Mouse (Mus musculus): ENCODE data around the gene Elp4. TPM values are rescaled to one million over a fixed set of nuclear protein-coding genes. Genes with fewer than 3 reads are reported as not detected.

Gene Elp4
- total RNA-seq, 1 experiment from 2014 or later, result 21.5 TPM

DNA sequence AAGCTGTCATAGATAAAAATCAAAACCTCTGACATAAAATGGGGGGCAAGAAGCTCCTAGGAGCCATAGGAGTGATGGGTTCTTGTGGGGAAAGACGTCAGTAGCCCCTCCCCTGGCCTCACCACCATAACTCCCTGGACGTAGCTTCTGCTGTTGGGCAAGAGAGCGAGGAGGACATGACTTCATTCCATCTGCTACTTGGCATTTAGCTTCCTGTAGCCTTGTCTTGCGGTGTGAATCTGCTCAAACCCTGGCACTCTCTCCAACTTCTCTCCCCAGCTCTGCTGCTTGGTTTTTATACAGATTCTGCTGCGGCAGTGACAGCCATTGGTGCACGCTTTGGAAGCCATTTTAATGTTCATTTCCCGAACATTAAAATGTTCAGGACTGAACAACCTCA lies 157.5 kb downstream of the Elp4 start:
- no peak for ATAC-seq (replicated peaks; ENCODE audit: low read depth, poor library complexity, severe bottlenecking)

DNA sequence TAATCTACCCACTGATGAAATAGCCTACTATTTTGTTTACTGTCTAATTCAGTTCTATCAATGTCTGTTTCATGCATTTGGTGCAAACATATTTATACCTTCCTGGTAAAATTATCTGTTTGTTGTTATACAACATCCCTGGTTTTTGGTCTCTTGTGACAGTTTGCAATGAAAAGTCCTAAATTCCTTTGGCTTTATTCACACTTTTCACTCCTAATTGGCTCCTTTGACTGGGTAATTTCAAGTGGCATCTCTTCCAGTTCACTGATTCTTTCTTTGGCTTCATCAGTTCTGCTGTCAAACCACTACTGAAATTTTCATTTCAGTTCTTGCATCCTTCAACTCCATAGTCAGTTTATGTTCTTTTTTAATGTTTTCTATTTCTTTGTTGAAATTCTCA lies 168.2 kb downstream of the Elp4 start:
- no peak for ATAC-seq (replicated peaks; ENCODE audit: low read depth, poor library complexity, severe bottlenecking)

DNA sequence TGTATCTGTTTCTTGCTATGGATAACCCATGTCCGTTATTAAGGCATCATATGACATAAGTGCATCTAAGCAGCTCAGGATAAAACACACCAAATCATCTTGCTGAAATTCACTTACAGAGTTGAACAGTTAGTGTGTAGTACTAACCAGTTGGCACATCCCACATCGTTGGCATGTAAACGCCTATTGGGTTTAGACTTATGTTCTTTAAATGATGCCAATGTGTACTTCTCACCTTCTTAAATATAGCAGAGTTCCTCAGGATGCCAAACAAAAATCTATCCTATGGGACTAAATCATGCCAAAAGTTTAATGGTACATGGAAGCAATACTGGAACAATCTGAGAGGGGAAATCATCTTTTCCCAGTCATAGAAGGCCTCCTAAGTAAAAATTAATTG lies 173.7 kb downstream of the Elp4 start:
- ATAC-seq (replicated peaks; ENCODE audit: low read depth, poor library complexity, severe bottlenecking), result no peak

DNA sequence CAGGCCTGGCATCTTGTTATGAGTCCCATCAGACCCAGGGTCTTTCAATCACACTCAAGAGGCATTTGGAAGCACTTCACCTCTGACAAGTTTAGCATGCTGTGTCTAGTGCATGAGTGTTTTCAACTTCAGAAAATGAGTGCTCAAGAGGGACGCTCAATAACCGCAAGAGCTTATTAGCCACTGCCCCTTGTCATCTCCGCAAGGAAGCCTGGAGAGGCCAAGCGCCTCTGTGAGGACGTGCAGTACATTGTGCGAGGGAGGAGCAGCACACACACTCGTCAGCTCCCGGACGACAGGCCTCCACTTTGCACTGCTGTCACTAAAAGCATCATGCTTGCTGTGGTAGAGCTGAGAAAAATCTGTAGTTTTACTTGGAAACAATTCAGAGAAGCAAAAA lies 177.7 kb downstream of the Elp4 start:
- no peak for ATAC-seq (replicated peaks; ENCODE audit: low read depth, poor library complexity, severe bottlenecking)

DNA sequence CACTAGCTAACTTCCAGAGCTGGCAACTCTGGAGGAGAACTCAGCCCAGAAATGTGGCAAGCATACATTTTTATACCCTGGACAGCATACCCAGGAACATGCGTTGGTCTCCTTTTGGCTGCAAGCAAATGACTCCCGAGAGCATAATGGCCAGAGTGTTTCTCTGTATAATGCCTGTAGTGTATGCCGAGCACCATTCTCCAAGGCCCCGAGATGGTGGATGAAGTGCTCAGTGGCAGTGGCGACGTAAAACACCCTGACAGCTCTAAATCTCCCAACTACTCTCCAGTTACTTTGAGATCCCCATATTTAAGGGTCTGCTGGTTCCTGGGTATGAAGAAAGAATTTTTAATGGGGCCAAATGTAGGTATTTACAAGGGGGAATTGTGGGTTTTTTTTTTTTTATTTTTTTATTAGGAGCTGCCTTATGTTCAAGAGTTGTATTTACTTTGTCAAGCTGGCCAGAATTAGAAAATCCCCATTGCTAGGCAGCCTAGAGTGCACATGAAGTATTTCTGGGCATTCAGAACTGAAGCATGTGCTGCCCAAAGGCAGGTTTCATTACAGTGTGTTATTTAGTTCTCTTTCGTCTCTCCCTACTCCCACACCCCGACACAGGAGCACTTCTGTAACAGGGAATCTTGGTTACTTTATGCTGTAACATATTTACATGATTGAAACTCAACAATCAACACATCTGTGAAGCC lies 188.8 kb downstream of the Elp4 start:
- no peak for ATAC-seq (replicated peaks; ENCODE audit: low read depth, poor library complexity, severe bottlenecking)

DNA sequence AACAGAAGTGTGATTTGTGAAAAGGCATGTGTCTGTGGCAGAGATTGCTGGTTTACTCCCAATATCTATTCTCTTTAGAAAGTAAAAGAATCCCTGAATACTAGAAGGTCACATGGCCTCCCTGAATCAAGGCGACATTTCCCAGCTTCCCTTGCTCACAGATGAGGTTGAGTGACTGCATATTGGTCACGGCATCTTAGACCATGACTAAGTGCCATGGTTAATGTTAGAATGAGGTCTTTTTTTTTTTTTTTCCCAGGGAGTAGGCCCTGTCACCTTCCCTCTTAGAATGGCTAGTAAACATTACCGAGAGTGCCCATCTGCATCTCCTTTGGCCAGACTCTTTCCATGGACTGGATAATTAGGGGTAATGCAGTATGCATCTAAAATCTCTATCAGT lies 193.9 kb downstream of the Elp4 start:
- ATAC-seq (replicated peaks; ENCODE audit: low read depth, poor library complexity, severe bottlenecking), result no peak

DNA sequence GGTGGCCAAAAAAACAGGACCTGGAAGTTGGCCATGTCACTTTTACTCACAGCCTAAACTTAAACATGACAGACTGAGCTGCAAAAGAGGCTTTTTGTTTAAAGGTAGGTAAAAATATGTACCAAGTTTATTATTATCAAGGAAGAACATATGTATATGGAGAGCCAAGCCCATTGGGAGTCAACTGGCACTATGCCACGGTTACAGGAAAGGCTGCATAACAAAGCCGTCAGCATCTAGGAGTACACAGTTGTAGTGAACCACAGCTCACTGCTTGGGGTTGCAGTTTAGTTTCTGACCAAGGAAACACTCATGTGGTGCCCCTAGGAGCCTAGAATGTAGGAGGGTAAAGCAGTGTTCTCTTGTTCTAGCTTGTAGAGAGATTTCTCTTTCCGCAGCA lies 195.2 kb downstream of the Elp4 start:
- no peak for ATAC-seq (replicated peaks; ENCODE audit: low read depth, poor library complexity, severe bottlenecking)

DNA sequence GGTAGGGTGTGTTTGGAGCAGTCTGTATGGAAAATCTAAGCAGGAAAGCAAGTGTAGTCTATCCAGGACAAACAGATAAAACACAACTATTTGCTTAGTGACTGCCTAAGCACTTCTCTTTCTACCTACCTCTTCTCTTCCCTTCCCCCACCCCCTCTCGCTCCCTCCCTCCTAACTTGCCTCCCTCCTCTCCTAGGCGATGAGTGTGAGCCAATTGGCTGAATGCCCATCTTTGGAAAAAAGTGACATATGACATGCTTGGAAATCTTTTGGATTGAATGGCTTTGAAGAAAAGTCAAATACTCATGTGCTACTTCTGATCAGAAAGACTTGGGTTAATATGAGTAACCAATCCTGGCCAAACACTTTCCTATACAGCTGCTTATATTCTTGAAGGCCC lies 199.0 kb downstream of the Elp4 start:
- no peak for ATAC-seq (replicated peaks; ENCODE audit: low read depth, poor library complexity, severe bottlenecking)

DNA sequence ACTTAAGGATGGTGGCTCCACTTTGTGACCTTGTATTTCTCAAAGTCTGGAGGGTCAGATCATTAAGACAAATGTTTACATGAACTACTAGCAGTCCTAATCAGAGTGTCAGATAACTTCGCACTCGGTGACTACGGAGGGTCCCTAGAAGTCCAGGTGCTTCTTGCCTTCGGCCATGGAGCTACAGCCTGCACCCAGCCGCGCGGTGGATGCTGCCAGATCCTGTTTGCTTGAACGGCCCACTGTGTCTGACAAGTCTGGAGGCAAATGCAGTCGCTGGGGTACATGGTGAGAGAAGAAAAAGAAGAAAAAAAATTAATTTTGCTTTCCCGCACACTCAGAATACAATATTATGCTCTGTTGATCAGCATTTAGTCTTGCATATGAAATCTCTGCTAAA lies 201.8 kb downstream of the Elp4 start:
- ATAC-seq (replicated peaks; ENCODE audit: low read depth, poor library complexity, severe bottlenecking), result no peak

DNA sequence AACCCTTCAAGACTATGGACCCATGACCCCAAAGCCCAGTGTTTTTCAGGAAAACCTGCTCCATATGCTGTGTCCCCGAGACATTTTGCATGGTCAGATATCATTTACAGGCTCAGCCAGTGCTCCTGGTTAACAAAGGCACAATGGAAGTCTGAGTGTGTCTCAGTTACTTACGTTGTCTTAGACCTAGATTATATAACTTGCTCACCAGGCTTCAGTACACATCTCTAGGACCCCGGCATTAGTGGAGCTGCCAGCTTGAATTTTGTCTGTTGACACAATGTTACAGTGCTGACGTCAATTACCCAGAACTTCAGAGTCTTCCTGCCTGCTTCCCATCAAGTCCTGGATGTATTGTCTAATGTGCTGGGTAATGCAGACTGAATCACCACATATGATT lies 202.6 kb downstream of the Elp4 start:
- ATAC-seq (replicated peaks; ENCODE audit: low read depth, poor library complexity, severe bottlenecking), result no peak

DNA sequence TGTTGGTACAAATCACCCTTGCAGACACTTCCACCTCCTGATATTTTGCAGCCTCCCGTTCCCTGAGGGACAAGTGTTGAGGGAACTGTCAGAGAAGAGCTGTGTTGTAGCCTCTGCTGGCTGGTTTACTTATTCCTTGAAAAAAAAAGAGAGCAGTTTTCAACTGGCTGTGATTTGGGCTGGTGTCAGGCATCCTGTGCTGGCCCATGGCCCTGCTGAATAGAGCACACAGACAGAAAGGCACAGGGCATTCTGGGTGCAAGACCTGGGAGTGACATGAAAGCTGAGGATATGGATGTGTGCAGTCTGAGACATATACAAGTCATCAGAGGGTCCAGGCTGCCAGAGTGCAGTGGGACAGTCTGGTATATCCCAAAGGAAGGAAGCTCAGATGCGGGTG lies 205.7 kb downstream of the Elp4 start:
- ATAC-seq (replicated peaks; ENCODE audit: low read depth, poor library complexity, severe bottlenecking), result no peak

DNA sequence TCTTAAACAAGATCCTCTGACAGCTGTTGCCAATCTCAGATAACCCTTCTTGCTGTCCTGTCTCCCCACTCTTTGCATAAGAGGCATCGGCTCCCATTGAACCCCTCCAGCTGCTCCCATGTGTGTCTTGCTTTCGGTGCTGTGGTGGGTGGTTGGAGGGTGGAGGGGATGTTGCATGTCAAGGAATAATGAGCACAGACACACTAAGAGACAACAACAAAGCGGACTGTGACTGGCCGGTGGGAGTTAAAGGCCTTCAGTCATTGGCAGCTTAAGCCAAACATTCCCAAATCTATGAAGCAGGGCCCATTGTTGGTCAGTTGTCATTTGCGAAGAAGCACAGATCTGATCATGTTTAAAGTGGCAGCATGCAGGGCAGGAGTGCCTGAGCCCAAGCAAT lies 206.6 kb downstream of the Elp4 start:
- no peak for ATAC-seq (replicated peaks; ENCODE audit: low read depth, poor library complexity, severe bottlenecking)

DNA sequence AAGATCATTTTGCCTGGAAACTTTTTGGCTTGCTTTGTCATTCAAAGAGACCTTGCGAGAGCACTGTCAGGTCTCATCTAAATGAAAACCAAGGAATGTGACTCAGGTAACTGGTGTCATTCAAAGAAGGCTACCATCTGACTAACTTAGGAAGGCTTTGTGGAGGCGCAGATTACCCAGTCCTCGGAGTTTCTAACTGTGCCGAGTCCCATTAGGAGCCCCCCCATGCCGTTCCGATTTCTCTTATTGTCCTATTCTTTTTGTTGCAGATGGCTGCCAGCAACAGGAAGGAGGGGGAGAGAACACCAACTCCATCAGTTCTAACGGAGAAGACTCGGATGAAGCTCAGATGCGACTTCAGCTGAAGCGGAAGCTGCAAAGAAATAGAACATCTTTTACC lies 213.1 kb downstream of the Elp4 start:
- ATAC-seq (replicated peaks; ENCODE audit: low read depth, poor library complexity, severe bottlenecking), result no peak

DNA sequence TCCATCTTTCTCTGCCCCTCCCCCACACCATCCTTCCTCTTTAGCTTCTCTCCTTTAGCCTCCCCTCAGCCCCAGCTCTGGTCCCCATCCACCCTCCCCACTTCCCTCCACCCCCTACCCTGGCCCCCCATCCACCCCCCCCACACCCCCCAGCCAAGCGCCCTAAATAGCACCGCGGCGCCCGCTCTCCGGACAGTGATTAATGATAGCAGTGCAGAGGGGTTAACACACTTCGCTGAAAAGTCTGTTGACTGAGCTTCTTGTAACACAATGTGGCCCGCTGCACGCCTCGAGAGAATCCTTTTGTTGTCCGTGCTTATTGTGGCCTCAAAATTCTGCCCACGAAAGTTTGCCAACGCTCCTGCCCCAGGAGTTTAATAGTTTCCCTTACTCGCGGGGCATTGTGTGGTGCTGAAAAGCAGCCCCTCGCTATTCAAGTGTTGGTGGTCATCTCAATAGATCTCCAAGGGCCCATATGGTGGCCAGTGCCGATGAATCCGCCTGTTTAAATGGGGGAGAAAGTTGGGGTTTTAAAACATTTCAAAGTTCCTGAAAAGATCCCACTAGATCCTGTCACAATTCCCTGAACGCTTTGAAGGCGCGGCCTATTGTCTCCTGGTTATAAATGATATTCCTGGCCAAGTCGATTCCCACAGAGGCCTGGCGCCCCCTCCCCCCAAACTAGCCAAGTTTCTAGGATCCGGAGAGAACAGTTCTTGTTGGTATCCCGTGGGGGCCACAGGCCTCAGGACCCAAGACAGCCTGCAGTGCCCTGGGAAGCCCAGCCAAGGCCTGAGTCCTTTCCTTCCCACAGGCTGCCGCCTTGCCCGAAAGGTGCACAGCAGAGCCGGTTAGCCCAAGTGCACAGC lies 214.4 kb downstream of the Elp4 start:
- ATAC-seq (replicated peaks; ENCODE audit: low read depth, poor library complexity, severe bottlenecking), result no peak

DNA sequence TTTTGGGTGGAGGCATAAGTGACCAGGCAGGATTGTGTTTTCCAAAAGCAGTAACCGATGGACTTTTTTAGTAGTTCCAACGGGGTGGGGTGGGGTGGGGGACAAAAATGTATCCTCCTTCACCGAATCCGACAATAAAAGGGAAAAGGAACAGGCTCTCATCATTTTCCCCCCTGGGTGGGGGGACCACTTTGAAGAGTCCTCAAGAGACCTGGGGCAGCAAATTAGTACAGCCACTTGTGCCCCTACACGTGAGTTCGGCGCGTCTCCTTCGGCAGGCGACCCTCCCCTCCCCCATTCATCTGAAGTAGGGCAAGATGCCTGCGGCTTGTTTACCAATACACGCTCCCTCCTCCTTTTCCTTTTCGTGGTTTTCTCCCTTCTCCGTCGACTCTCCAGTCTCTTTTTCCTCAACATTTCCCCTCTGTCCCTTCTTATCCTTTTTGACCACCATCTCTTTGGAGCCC lies 215.0 kb downstream of the Elp4 start:
- ATAC-seq (replicated peaks; ENCODE audit: low read depth, poor library complexity, severe bottlenecking), result no peak

DNA sequence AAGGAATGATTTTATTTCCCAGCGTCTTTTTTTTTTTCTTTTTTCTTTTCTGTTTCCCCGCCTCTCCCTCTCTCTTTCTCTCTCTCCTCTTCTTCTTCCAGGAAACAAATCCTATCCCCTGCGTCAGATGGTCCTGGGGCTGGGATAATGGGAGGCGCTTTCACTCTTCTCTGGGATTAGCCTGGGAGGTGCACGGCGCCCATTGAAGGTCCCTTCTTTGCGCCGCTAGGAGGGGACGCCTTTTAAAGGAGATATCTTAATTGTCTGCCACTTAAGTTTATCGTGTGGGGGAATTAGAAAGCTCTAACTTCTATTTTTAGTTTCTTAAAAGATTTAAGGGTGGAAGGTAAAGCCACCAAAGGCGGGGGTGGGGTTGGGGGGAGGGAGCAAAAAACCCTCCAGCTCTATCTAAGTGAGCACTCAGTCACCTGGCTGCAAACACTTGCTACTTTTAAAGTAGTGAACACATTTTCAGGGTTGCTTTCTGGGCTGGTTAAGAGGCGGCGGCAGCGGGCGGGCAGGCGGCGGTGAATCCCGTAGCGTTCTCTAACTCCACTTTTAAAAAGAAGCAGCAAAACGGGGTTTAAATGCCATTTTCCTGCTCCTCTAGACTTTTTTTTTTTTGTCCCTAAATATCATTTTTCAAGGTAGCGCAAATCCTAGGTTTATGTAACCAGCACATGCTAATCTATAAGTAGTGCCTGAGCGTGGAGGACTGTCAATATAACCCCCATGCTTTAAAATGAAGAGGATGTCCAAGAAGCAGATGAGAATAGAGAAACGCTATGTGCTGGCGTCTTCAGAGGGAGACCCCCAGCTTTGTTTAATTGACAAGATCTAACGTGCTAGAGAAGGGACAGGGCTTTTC lies 215.7 kb downstream of the Elp4 start:
- ATAC-seq (replicated peaks; ENCODE audit: low read depth, poor library complexity, severe bottlenecking), result no peak

DNA sequence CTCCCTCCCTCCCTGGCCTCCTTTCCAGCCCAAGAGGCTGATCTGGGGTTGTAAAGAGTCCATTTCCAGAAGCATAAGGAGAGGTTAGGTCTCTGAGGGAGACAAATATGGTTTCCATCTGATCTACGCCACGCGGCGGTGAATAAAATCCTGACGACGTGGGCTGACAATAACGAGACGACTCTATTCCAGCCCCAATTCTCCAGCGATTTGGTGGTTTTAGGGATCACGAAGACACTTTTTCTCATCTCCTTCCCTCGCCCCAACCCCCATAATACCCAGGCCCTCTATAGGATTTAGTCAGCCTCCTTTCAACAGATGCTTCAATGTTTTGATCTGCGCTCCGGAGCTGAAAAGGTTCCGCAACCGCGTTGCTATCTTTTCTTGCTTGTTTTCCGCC lies 216.4 kb downstream of the Elp4 start:
- no peak for ATAC-seq (replicated peaks; ENCODE audit: low read depth, poor library complexity, severe bottlenecking)

DNA sequence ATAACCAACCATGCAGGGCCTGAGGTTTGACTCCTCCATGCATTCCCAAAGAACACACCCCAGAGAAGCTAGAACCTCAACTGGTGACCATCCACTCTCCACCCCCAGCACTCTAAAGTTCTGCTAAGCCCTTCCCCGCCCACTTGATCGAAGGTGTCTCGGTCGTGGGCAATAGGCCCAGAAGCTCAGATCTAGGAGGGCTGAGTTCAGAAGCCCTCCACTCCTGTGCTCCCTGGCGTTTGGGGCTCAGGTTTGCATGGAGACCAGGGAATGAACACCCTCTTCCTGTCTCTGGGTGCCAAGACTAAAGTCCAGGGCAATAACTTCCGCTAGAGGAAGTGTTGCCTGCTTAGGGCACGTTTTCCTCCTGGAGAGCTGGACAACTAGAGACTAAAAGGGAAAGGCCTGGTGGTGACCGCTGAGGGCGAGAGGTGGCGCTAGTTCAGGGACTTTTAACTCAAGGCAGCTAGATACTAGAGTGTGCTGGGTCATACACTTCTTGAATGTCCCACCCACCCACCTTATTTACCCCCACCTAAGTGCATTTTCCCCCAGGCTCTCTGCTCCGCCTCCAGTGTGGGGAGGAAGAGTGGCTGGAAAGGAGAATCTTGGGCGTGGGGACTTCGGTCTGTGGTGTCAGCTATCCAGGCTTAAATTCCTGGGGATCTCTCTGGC lies 216.9 kb downstream of the Elp4 start:
- peak; percentile 54; the same call in 1 of the 2 replicates for ATAC-seq (replicated peaks; ENCODE audit: low read depth, poor library complexity, severe bottlenecking)

DNA sequence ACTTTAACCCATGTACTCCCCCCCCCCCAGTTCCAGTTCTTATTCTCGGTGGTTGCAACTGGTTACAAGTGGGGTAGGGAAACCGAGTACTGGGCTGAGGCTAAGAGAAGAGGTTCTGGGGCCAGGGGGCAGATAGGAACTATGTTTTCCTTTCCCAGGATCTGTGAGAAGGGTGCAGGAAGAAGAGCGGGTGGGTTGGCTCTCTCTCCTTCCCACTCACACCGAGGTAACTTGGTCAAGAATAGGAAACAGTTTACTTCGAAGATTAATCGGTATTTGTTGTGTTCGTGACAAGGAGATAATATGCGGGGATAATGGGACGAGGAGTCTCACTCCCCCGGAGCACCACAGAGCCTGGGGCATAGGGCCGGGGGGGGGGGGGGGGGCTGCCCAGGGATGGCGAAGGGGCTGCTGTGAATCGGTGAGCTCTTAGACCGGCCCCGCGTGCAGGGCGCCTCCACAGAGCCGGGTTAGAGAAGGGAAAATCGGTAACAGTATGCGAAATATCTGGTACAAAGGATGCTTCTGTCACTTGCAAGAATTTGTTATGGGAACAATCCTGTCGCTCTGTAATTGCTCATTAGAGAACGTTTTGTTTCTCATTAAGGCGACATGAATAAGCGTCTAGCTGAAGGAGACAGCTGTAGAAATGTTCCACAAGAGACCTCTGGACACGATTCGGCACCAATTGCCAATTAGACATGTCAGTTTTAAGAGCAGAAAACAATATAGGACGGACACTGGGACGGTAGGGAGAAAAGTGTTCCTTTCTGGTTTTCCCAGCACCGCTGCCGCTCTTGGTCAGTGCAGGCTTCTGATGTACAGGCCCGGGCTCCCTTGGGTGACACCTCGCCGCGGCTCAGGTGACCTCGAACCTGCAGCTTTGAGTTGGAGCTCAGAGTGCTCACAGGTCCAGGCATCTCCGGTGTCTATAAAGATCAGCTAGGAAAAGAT lies 217.7 kb downstream of the Elp4 start:
- no peak for ATAC-seq (replicated peaks; ENCODE audit: low read depth, poor library complexity, severe bottlenecking)
